Mouse (Mus musculus): ENCODE measurements at regions not wholly inside any gene's neighbourhood (a gene's known extent, or its start where the extent isn't known, plus 50 kb on each side); places are given as distances from the start of the nearest gene placed in this dataset.

GRCm38 (mm10) chr9:24937731-24938130, 151.5 kb upstream of the Gm10181 start:
- no peak; the same call in 1 of the 2 replicates for ATAC-seq (replicated peaks; ENCODE audit: low read depth, poor library complexity, severe bottlenecking)

GRCm38 (mm10) chr9:24942943-24943342, 146.3 kb upstream of the Gm10181 start:
- ATAC-seq (replicated peaks; ENCODE audit: low read depth, poor library complexity, severe bottlenecking) = no peak

GRCm38 (mm10) chr9:24943830-24944229, 145.4 kb upstream of the Gm10181 start:
- no peak for ATAC-seq (replicated peaks; ENCODE audit: low read depth, poor library complexity, severe bottlenecking)

- no peak for ATAC-seq (replicated peaks; ENCODE audit: low read depth, poor library complexity, severe bottlenecking)
Measured at GRCm38 (mm10) chr9:24952516-24952915, 136.7 kb upstream of the Gm10181 start.

DNA sequence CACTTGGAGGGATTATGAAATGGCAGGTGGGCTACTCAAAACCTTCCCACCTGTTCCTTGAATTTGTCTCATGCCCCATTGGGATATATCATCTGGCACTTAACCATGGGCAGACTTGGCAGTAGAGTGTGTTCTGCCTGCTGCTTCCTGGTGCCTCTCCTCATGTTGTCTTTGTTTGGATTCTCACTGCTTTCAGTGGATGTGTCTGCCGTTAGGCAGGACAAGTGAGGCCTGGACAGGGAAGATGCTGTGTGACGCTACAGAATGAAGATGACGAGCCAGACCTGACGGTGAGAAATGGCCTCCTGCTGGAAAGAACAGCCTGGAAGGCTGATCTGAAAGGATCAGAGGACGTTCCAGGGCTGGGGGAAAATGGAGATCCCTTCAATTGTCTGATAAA, 133.6 kb upstream of the Gm10181 start:
- ATAC-seq (replicated peaks; ENCODE audit: low read depth, poor library complexity, severe bottlenecking) = no peak

DNA sequence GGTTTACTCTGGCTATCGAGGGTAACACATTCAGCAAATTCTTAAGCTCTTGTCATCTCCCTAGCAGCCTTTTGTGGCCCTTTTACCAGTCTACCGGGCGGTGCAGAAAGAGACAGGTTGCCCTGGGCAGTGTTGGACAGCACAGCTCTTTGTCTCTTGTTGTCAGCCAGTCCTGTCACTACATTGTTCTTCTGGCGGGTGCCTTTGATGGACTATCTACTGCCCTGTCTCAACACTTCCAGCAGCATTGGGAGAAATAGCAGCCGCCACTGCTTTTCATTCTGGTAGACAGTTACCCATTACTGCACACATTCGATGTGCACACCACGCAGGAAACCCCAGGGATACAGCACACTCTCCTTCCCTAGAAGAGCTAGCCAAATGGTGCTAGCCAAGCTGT, 132.7 kb upstream of the Gm10181 start:
- ATAC-seq (replicated peaks; ENCODE audit: low read depth, poor library complexity, severe bottlenecking) = no peak

GRCm38 (mm10) chr9:24963290-24963689, 125.9 kb upstream of the Gm10181 start:
- ATAC-seq (replicated peaks; ENCODE audit: low read depth, poor library complexity, severe bottlenecking) = no peak

DNA sequence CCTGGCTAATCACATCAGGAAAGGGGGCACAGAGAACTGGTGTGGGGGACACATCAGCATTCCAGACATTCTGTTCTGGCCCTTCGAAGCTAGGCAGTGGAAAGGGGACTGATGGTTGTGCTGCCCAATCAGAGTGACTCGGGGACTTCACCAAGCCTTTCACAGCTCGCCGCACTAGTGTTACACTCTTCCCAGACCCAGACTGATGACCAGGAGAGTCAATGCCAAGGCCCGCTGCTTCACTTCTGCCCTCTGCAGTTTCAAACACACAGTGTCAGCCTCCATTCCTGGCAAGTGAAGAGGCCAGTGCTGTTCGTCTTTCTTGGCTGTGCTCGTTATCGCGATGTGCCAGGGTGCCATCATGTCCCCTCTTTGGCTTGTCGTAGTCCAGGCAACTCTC, 121.7 kb upstream of the Gm10181 start:
- no peak for ATAC-seq (replicated peaks; ENCODE audit: low read depth, poor library complexity, severe bottlenecking)

DNA sequence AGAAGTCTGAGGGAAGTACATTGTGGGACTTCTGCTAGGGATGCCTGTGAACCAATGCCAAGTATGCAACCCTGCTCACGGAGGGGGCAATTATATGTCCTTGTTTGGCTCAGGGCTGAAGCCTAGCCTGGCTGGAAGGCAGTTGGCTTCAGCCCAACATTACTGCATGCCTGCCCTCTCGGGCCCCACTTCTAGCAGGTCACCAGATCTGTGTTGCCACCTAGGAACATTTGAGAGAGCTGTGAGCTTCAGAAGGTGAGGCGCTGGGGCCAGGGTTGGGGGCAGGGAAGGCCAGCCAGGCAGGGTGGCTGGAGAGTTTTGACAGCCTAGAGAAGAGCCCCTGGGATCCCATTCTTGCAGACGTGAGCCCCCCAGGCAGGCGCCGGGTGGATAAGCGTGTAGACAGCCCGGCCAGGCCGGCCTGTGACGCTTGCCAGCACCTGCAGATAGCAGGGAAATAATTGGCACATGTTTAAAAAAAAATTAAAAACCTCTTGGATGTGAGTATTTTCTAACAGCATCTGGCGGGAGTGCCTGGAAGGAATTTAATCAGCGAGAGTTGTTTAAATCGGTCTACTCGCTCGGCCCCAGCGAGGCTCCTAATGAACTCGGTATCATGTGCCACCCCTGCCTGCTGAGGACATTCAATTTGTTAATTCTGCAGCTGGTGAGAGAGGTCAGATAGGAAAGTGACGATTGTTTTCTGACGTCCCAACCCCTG, 115.0 kb upstream of the Gm10181 start:
- ATAC-seq (replicated peaks; ENCODE audit: low read depth, poor library complexity, severe bottlenecking) = no peak

DNA sequence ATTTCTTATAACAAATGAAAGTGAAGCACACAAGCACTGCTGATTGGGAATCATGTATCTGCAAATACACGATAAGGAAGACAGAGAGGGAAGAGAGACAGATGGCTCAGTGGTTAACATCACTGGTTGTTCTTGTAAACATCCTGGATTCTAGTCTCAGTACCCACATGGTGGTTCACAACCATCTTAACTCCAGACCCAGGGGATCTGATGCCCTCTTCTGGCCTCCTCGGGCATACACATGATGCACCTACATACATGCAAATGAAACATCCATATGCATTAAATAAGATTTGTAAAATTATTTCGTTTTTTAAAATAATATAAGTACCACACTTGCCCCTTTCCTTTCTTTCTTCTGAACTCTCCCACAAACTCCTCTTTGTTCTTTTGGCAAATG, 106.4 kb upstream of the Gm10181 start:
- ATAC-seq (replicated peaks; ENCODE audit: low read depth, poor library complexity, severe bottlenecking) = no peak

- no peak for ATAC-seq (replicated peaks; ENCODE audit: low read depth, poor library complexity, severe bottlenecking)
Measured at GRCm38 (mm10) chr9:24994491-24994890, 94.7 kb upstream of the Gm10181 start.

DNA sequence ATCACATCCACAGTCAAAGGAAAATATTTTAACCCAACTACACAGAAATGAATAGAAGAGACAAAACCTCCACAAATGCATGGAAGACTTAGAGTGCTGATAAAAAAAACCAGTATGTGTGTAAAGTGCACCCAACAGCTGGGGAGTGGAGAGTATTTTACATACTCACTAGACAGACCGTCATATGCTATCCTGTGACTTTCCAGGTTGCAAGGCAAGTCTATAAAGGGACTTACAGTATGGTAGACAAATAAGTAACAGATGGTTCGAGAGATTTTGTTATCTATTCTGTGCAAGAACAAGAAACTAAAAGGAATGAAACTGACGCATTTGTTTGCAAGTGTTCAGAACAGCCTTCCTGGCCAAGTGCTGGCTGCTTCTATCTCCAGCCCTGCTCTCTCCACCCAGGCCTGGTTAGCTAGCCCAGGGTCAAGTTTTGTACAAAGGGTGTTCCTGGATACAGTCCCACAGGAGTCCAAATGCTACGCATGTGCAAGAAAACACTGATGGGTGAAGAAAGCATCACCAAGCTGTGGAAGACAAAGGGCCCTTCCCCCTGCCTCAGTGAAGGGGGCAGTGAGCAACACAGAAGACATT, 68.0 kb upstream of the Gm10181 start:
- no peak for ATAC-seq (replicated peaks; ENCODE audit: low read depth, poor library complexity, severe bottlenecking)

DNA sequence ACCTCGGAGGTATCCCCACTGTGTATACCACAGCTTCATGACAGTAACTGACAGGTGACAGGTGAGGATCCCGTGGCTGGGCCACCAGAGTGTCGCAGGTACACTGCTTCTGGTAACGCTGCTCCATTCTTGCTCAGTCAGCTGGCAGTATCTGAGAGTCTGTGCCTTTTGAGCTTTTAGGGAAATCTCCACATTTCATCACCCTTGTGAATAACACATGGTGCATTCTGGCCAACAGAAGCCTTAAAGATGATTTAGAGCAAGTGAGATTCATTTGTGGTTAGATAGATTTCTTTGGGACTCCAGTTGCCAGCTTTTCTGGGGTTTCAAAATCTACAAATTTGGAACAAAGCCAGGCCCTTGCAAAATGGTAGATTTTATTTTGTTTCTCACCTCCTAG, 66.8 kb upstream of the Gm10181 start:
- no peak for ATAC-seq (replicated peaks; ENCODE audit: low read depth, poor library complexity, severe bottlenecking)

DNA sequence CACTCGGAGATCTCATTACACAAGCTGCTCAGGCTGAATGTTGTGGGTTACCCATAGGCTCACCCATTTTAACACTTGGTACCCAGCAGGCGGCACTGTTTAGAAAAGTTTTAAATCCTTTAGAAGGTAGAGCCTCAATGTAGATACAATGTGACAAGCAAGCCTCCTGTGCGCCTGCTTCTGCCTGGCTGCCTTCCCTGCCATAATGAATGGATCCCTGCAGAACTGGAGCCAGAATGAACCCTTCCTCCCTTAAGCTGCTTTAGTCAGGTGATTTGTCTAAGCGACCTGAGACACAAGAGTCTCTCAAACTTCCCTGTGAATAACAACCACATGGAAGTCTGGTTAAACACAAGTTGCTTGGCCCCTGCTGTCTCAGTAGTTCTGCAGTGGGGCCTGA, 64.7 kb upstream of the Gm10181 start:
- no peak for ATAC-seq (replicated peaks; ENCODE audit: low read depth, poor library complexity, severe bottlenecking)

DNA sequence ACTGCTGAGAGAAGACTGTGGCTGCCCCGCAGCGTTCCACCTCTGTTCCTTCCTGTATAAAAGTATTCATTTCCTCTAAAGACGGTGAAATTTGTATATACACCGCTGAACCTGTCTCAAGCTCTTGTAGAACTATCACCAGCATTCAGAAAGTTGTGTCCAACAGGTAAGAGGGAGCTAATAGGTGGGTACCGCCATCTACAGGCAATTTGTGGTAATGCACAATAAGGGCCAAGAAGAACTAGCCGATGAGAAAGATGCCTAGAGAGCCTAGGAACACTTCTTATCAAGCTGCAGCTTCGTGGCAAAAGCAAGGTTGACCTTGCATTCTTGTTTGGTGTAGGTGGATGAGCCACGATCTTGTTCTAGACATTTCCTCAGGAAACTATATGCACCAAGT, 61.6 kb upstream of the Gm10181 start:
- ATAC-seq (replicated peaks; ENCODE audit: low read depth, poor library complexity, severe bottlenecking) = peak; percentile 76

- ATAC-seq (replicated peaks; ENCODE audit: low read depth, poor library complexity, severe bottlenecking) = no peak
Measured at GRCm38 (mm10) chr9:25028305-25028704, 60.9 kb upstream of the Gm10181 start.

DNA sequence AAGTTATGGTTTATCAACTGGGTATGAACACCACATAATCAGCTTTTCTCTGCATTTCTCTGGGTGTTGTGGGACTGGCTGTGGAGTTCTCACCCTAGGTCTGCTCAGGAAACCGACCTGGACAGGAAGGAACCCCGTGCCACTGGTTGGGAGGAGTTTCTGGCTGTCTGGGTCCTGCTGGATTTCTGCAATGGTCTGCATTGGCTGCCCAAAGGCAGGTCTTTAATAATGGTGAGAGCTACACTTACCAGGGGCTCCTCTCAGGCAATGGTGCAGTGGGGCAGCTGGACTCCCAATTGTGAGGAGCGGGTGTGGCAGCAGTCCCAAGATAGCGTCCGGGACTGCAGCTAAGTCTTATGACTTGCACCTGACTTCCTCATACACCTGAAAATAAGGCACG, 57.8 kb upstream of the Gm10181 start:
- ATAC-seq (replicated peaks; ENCODE audit: low read depth, poor library complexity, severe bottlenecking) = no peak

Measured in common myeloid progenitor, adult 5-6 weeks (primary cell).